Mouse (Mus musculus): ENCODE measurements around the gene Arhgap21. TPM values are rescaled to one million over a fixed set of nuclear protein-coding genes. Genes with fewer than 3 reads are reported as not detected.
A peak's percentile ranks its signal among the peaks of the same experiment; 100 is the strongest.

The Arhgap21 gene
- polyA plus RNA-seq, 1 experiment from 2014 or later: 54.4 TPM

GRCm38 (mm10) chr2:20902981-20903645 lies 65.6 kb downstream of the Arhgap21 start:
- Histone ChIP-seq H3K27ac (no peak overlapping the region), H3K36me3 (0 out of 2 replicates have a peak, but pooled peaks cover 3% of the 10 kb centered on the region), H3K4me3 (replicated peaks) (no peak overlapping the region), H3K27me3 (no peaks in the 10 kb centered on the region), H3K4me2 (replicated peaks) (no peak overlapping the region), H3K4me1 (replicated peaks) (peaks cover 6% of the 10 kb centered on the region; the same call in 1 of the 2 replicates), H3K9ac (replicated peaks) (no peak overlapping the region), H3K9me3 (no peaks in the 10 kb centered on the region)
- ATAC-seq: no peak
- 91% methylated on average over 11 of the region's 11 CpGs for WGBS

GRCm38 (mm10) chr2:20901916-20902315 lies 66.8 kb downstream of the Arhgap21 start:
- peaks cover 6% of the 10 kb centered on the region; the same call in 1 of the 2 replicates for H3K4me1 ChIP-seq (replicated peaks)
- H3K9me3 ChIP-seq: no peaks in the 10 kb centered on the region
- no peak overlapping the region for H3K4me3 ChIP-seq (replicated peaks)
- 0 out of 2 replicates have a peak, but pooled peaks cover 3% of the 10 kb centered on the region for H3K36me3 ChIP-seq
- no peak overlapping the region for H3K4me2 ChIP-seq (replicated peaks)
- no peaks in the 10 kb centered on the region for H3K27me3 ChIP-seq
- no peak overlapping the region for H3K27ac ChIP-seq
- 95% methylated on average over 4 of the region's 4 CpGs for WGBS
- H3K9ac ChIP-seq (replicated peaks): no peak overlapping the region
- ATAC-seq: no peak

GRCm38 (mm10) chr2:20899301-20899700 lies 69.4 kb downstream of the Arhgap21 start:
- H3K27ac ChIP-seq: no peak overlapping the region; the same call in 1 of the 2 replicates
- ATAC-seq: 0 out of 2 replicates have a peak, but pooled peaks have one; percentile 5
- no peak overlapping the region for H3K4me2 ChIP-seq (replicated peaks)
- H3K4me3 ChIP-seq (replicated peaks): no peak overlapping the region
- no peak overlapping the region for H3K9ac ChIP-seq (replicated peaks)
- WGBS: 72% methylated on average over 9 of the region's 9 CpGs
- no peaks in the 10 kb centered on the region for H3K36me3 ChIP-seq
- H3K9me3 ChIP-seq: no peaks in the 10 kb centered on the region
- H3K4me1 ChIP-seq (replicated peaks): peaks cover 8% of the 10 kb centered on the region
- no peaks in the 10 kb centered on the region for H3K27me3 ChIP-seq

GRCm38 (mm10) chr2:20898684-20899083 lies 70.0 kb downstream of the Arhgap21 start:
- ATAC-seq: peak; percentile 94
- H3K9me3 ChIP-seq: no peaks in the 10 kb centered on the region
- 44% methylated on average over 6 of the region's 6 CpGs for WGBS

GRCm38 (mm10) chr2:20896446-20896845 lies 72.2 kb downstream of the Arhgap21 start:
- no peak overlapping the region for H3K4me3 ChIP-seq (replicated peaks)
- no peak for ATAC-seq
- H3K4me2 ChIP-seq (replicated peaks): no peak overlapping the region
- no peak overlapping the region for H3K9ac ChIP-seq (replicated peaks)
- no peaks in the 10 kb centered on the region for H3K9me3 ChIP-seq
- no peak overlapping the region for H3K27ac ChIP-seq
- 0 out of 2 replicates have a peak, but pooled peaks cover 3% of the 10 kb centered on the region for H3K36me3 ChIP-seq
- no peaks in the 10 kb centered on the region for H3K27me3 ChIP-seq
- WGBS: 87% methylated on average over 5 of the region's 5 CpGs
- peaks cover 12% of the 10 kb centered on the region for H3K4me1 ChIP-seq (replicated peaks)

More at GRCm38 (mm10) chr2:20898684-20899083, 70.0 kb downstream of the Arhgap21 start:
- Histone ChIP-seq H3K4me1 (replicated peaks) (peaks cover 12% of the 10 kb centered on the region), H3K36me3 (no peaks in the 10 kb centered on the region), H3K27ac (no peak overlapping the region), H3K4me2 (replicated peaks) (no peak overlapping the region), H3K9ac (replicated peaks) (no peak overlapping the region), H3K4me3 (replicated peaks) (no peak overlapping the region), H3K27me3 (no peaks in the 10 kb centered on the region)

- Histone ChIP-seq H3K4me1 (replicated peaks) (peaks cover 9% of the 10 kb centered on the region), H3K36me3 (peaks cover 10% of the 10 kb centered on the region), H3K27ac (0 out of 2 replicates have a peak overlapping the region, but pooled peaks have one; percentile 4), H3K27me3 (no peaks in the 10 kb centered on the region), H3K4me2 (replicated peaks) (no peak overlapping the region), H3K4me3 (replicated peaks) (no peak overlapping the region), H3K9me3 (no peaks in the 10 kb centered on the region), H3K9ac (replicated peaks) (no peak overlapping the region)
- 46% methylated on average over 5 of the region's 5 CpGs for WGBS
- ATAC-seq: peak; percentile 53
These were observed 74.5 kb downstream of the Arhgap21 start for GRCm38 (mm10) chr2:20894100-20894690.

- WGBS: 85% methylated on average over 3 of the region's 3 CpGs
These were observed 79.9 kb downstream of the Arhgap21 start for GRCm38 (mm10) chr2:20888751-20889150.

GRCm38 (mm10) chr2:20883288-20883687 lies 85.4 kb downstream of the Arhgap21 start:
- whole genome bisulfite sequencing: 84% methylated on average over 8 of the region's 8 CpGs
- Histone ChIP-seq H3K4me1 (replicated peaks) (no peaks in the 10 kb centered on the region), H3K27me3 (no peaks in the 10 kb centered on the region), H3K4me3 (replicated peaks) (no peak overlapping the region), H3K9me3 (no peaks in the 10 kb centered on the region), H3K27ac (no peak overlapping the region), H3K4me2 (replicated peaks) (no peak overlapping the region), H3K9ac (replicated peaks) (no peak overlapping the region), H3K36me3 (peaks cover 53% of the 10 kb centered on the region)
- ATAC-seq: no peak

More at GRCm38 (mm10) chr2:20888751-20889150, 79.9 kb downstream of the Arhgap21 start:
- Histone ChIP-seq H3K9me3 (no peaks in the 10 kb centered on the region), H3K27me3 (no peaks in the 10 kb centered on the region), H3K4me1 (replicated peaks) (no peaks in the 10 kb centered on the region), H3K4me3 (replicated peaks) (no peak overlapping the region), H3K36me3 (peaks cover 27% of the 10 kb centered on the region), H3K9ac (replicated peaks) (no peak overlapping the region), H3K4me2 (replicated peaks) (no peak overlapping the region), H3K27ac (no peak overlapping the region)
- ATAC-seq: no peak

GRCm38 (mm10) chr2:20879877-20880605 lies 88.6 kb downstream of the Arhgap21 start:
- H3K36me3 ChIP-seq: peaks cover 47% of the 10 kb centered on the region
- H3K27me3 ChIP-seq: no peaks in the 10 kb centered on the region
- no peaks in the 10 kb centered on the region for H3K4me1 ChIP-seq (replicated peaks)
- no peak overlapping the region; the same call in 1 of the 2 replicates for H3K27ac ChIP-seq
- no peak overlapping the region for H3K9ac ChIP-seq (replicated peaks)
- WGBS: 76% methylated on average over 16 of the region's 16 CpGs
- H3K9me3 ChIP-seq: no peaks in the 10 kb centered on the region
- ATAC-seq: no peak
- no peak overlapping the region for H3K4me3 ChIP-seq (replicated peaks)
- H3K4me2 ChIP-seq (replicated peaks): no peak overlapping the region

GRCm38 (mm10) chr2:20874621-20875020 lies 94.1 kb downstream of the Arhgap21 start:
- no peaks in the 10 kb centered on the region for H3K9me3 ChIP-seq
- H3K27ac ChIP-seq: no peak overlapping the region
- H3K27me3 ChIP-seq: no peaks in the 10 kb centered on the region
- no peaks in the 10 kb centered on the region for H3K4me1 ChIP-seq (replicated peaks)
- ATAC-seq: no peak
- 97% methylated on average over 5 of the region's 5 CpGs for WGBS
- H3K36me3 ChIP-seq: peaks cover 43% of the 10 kb centered on the region
- H3K9ac ChIP-seq (replicated peaks): no peak overlapping the region
- H3K4me3 ChIP-seq (replicated peaks): no peak overlapping the region
- no peak overlapping the region for H3K4me2 ChIP-seq (replicated peaks)

GRCm38 (mm10) chr2:20869212-20869965 lies 99.3 kb downstream of the Arhgap21 start:
- Histone ChIP-seq H3K4me2 (replicated peaks) (no peak overlapping the region), H3K9me3 (no peaks in the 10 kb centered on the region), H3K36me3 (peaks cover 48% of the 10 kb centered on the region), H3K4me3 (replicated peaks) (no peak overlapping the region), H3K4me1 (replicated peaks) (no peaks in the 10 kb centered on the region), H3K27ac (no peak overlapping the region), H3K27me3 (no peaks in the 10 kb centered on the region), H3K9ac (replicated peaks) (no peak overlapping the region)
- WGBS: 68% methylated on average over 2 of the region's 2 CpGs
- ATAC-seq: no peak

All from midbrain, embryonic 13.5 days (tissue).